Mouse (Mus musculus) small intestine, adult 2 months (tissue): ENCODE data around the gene Tmem50a. TPM values are rescaled to one million over a fixed set of nuclear protein-coding genes. Genes with fewer than 3 reads are reported as not detected.

Source experiments
- H3K27ac ChIP-seq: fragments of 200-500 bp; 2 replicates; pipeline ENCODE4 v1.5.1; 2012; ENCODE audit warnings: low read depth, low read length, control low read depth, inconsistent platforms; ENCODE audit not compliant: insufficient read depth
- H3K27me3 ChIP-seq: fragments of 200-500 bp; 2 replicates; pipeline ENCODE4 v1.6.1; 2012; ENCODE audit warnings: mild to moderate bottlenecking, moderate library complexity, low read length, inconsistent platforms; ENCODE audit not compliant: control insufficient read depth, insufficient read depth
- H3K36me3 ChIP-seq: fragments of 200-500 bp; 2 replicates; pipeline ENCODE4 v1.6.1; 2012; ENCODE audit warnings: mild to moderate bottlenecking, low read length, control low read depth, inconsistent platforms; ENCODE audit not compliant: control insufficient read depth, insufficient read depth
- H3K4me1 ChIP-seq: fragments of 200-500 bp; 2 replicates; pipeline ENCODE4 v1.6.1; 2012; ENCODE audit warnings: low read length, inconsistent platforms, mixed read lengths; ENCODE audit not compliant: control insufficient read depth, insufficient read depth, insufficient read length
- H3K4me3 ChIP-seq: fragments of 200-500 bp; 2 replicates; pipeline ENCODE4 v1.5.1; 2012; ENCODE audit warnings: low read depth, mild to moderate bottlenecking, control low read depth, inconsistent platforms, low read length, moderate library complexity
- CTCF ChIP-seq: fragments of 200-500 bp; IDR thresholded peaks from 2 replicates; pipeline ENCODE4 v1.5.1; 2012; ENCODE audit warnings: low read depth, mild to moderate bottlenecking, control low read depth, inconsistent platforms, low read length, moderate library complexity, mixed read lengths; ENCODE audit not compliant: insufficient replicate concordance, insufficient read length; ENCODE audit errors: extremely low read depth
- POLR2A ChIP-seq: fragments of 200-500 bp; IDR thresholded peaks from 2 replicates; pipeline ENCODE4 v1.6.1; 2012; ENCODE audit warnings: low read depth, mild to moderate bottlenecking, control low read depth, inconsistent platforms, low read length, moderate library complexity
- WGBS: fragments of 180-500 bp; shearing (Covaris S2); methylation state at CpG from one replicate; pipeline ENCODE4 v1.1.7; 2018; 5-methylcytosine and 5-hydroxymethylcytosine counted together
- polyA plus RNA-seq: library from polyadenylated mRNA; depleted of rRNA; stranded (reverse); fragments of >200 nt; gene quantifications from 2 replicates; pipeline ENCODE4 v1.2.3, GENCODE M21; 2012

Tmem50a gene
- polyA plus RNA-seq, 1 experiment, result 54.4 TPM

- H3K4me1 ChIP-seq, result 0 out of 2 replicates have a peak, but pooled peaks cover 5% of the 10 kb centered on the region
- no peaks in the 10 kb centered on the region for H3K36me3 ChIP-seq
- H3K4me3 ChIP-seq, result no peak overlapping the region
- no peaks in the 10 kb centered on the region for H3K27me3 ChIP-seq
- no peak overlapping the region for H3K27ac ChIP-seq
- TF ChIP-seq POLR2A, result no peak
- no peak for TF ChIP-seq CTCF
- WGBS, result 84% methylated on average over 4 of the region's 4 CpGs
Observed at GRCm38 (mm10) chr4:134884364-134884763, 30.5 kb downstream of the Tmem50a start.

GRCm38 (mm10) chr4:134883808-134884207, 31.0 kb downstream of the Tmem50a start:
- no peak overlapping the region for H3K27ac ChIP-seq
- H3K4me1 ChIP-seq, result 0 out of 2 replicates have a peak, but pooled peaks cover 5% of the 10 kb centered on the region
- WGBS, result 79% methylated on average over 10 of the region's 10 CpGs
- no peak overlapping the region for H3K4me3 ChIP-seq
- H3K27me3 ChIP-seq, result no peaks in the 10 kb centered on the region
- TF ChIP-seq CTCF, result no peak
- no peak for TF ChIP-seq POLR2A
- no peaks in the 10 kb centered on the region for H3K36me3 ChIP-seq

DNA sequence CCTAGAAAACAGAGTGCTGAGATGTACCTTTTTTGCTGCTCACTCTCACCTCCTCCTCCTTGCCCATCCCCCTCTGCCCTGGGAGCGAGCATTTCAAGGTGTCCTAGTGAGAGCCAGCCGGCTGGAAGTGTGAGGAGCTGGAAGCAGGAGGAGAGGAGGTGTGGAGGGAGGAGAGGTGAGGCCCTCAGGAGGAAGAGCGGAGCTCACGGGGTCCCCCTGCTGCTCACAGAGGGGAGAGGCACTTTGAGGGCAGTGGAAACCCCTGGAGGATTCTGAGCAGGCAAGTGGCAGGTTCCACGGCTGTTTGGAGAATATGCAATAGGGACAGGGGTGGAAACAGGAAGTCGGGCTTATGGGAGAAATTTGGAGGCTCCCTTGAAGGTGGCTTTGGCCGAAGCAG, 31.6 kb downstream of the Tmem50a start:
- TF ChIP-seq CTCF (peak; percentile 77), POLR2A (no peak)
- no peaks in the 10 kb centered on the region for H3K36me3 ChIP-seq
- no peak overlapping the region for H3K4me3 ChIP-seq
- H3K27ac ChIP-seq, result no peak overlapping the region
- no peaks in the 10 kb centered on the region for H3K27me3 ChIP-seq
- 0 out of 2 replicates have a peak, but pooled peaks cover 5% of the 10 kb centered on the region for H3K4me1 ChIP-seq
- WGBS, result 26% methylated on average over 7 of the region's 7 CpGs

DNA sequence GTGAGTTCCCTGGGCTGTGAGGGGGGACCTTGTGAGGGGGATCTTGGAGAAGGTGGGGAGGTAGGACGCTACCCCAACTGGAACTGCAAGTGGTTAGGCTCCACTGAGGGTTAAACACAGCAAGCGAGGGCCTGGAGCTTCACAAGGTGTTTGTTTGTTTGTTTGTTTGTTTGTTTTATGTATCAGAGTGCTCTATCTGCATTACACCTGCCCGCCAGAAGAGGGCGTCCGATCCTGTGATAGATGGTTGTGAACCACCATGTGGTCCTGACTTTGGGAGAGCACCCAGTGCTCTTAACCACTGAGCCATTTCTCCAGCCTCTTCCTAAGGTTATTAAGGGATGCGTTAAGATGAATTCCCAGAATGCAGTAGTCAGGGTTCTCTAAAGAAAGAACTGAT, 34.8 kb downstream of the Tmem50a start:
- 42% methylated on average over 6 of the region's 6 CpGs for WGBS

GRCm38 (mm10) chr4:134879410-134879981, 35.3 kb downstream of the Tmem50a start:
- TF ChIP-seq CTCF (peak; percentile 70; the same call in 1 of the 2 replicates), POLR2A (no peak)
- Histone ChIP-seq H3K4me3 (peak overlapping the region; percentile 40), H3K4me1 (0 out of 2 replicates have a peak, but pooled peaks cover 5% of the 10 kb centered on the region), H3K27me3 (no peaks in the 10 kb centered on the region), H3K27ac (no peak overlapping the region), H3K36me3 (no peaks in the 10 kb centered on the region)
- WGBS, result 6% methylated on average over 17 of the region's 17 CpGs

More for the DNA sequence above, 34.8 kb downstream of the Tmem50a start:
- Histone ChIP-seq H3K4me3 (no peak overlapping the region), H3K36me3 (no peaks in the 10 kb centered on the region), H3K27me3 (no peaks in the 10 kb centered on the region), H3K27ac (no peak overlapping the region), H3K4me1 (0 out of 2 replicates have a peak, but pooled peaks cover 5% of the 10 kb centered on the region)
- TF ChIP-seq POLR2A (no peak), CTCF (peak; percentile 32; the same call in 1 of the 2 replicates)

- H3K27ac ChIP-seq, result no peak overlapping the region
- TF ChIP-seq POLR2A, result no peak
- TF ChIP-seq CTCF, result no peak
- H3K27me3 ChIP-seq, result no peaks in the 10 kb centered on the region
- no peaks in the 10 kb centered on the region for H3K36me3 ChIP-seq
- WGBS, result 68% methylated on average over 9 of the region's 9 CpGs
- H3K4me3 ChIP-seq, result no peak overlapping the region
- 0 out of 2 replicates have a peak, but pooled peaks cover 5% of the 10 kb centered on the region for H3K4me1 ChIP-seq
Observed at GRCm38 (mm10) chr4:134876171-134876570, 38.7 kb downstream of the Tmem50a start.

GRCm38 (mm10) chr4:134871950-134872349, 42.9 kb downstream of the Tmem50a start:
- Histone ChIP-seq H3K36me3 (no peaks in the 10 kb centered on the region), H3K4me3 (no peak overlapping the region), H3K4me1 (no peaks in the 10 kb centered on the region), H3K27me3 (peaks cover 9% of the 10 kb centered on the region), H3K27ac (no peak overlapping the region)
- TF ChIP-seq POLR2A, result no peak
- TF ChIP-seq CTCF, result no peak
- 76% methylated on average over 2 of the region's 2 CpGs for whole genome bisulfite sequencing
